Mouse (Mus musculus) retina, adult 2 months (tissue): ENCODE measurements around the gene 1700012A03Rik.

Experiments used
- DNase-seq: peaks from one replicate; pipeline ENCODE4 v3.0.0-alpha.2; 2012; ENCODE audit warnings: low read depth, low spot score

1700012A03Rik gene

DNA sequence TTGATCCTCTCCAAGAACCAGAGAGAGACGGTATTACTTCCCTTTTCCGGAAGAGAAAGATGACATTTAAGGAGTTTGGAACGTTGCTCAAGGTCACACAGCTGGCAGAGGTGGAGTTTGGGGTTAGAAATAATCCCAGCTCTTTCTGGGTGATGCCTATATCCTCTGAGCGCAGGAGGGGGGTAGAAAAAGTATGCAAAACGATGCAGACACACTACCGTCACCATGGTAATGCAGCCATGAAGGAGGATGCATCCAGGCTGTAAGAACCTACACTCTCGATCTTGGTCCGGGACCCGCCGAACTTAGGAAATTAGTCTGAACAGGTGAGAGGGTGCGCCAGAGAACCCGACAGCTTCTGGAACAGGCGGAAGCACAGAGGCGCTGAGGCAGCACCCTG, 43.3 kb downstream of the 1700012A03Rik start:
- DNase-seq = no peak

DNA sequence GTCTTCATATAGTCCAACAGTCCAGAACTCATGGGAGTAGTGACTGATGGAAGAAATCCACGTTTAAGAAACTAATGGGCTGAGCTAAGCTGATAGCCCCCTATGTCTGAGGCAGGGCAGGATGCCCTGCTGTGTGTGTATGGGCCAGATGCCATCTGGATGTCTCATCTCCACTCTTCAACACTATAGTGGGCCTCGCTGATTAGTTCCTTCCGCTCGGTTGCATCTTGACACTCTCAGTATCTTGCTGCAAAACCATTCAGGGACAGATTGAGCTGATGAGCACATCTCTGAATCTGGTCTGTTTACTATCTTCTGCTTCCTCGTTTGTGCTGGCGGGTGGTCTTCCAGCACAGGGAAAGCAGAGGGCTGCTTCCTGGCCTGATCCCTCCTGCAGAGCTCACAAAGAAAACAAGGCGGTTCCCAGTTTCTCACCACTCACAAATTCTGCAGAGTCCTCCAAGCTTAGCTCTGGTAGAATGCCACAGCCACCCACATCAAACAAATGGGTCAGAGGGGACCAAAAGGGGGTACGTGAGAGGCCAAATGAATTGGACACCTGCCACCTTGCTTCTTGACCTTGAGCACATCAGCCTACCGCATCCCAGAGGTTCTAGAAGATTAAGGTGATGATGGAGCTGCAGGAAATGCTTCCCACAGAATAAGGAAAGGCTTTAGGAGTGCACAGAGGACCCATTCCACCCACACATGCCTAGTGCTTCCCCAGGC, 55.7 kb downstream of the 1700012A03Rik start:
- no peak for DNase-seq
